Mouse (Mus musculus): ENCODE measurements around the gene Cxcl3. TPM values are rescaled to one million over a fixed set of nuclear protein-coding genes. Genes with fewer than 3 reads are reported as not detected.
A peak's percentile ranks its signal among the peaks of the same experiment; 100 is the strongest.
"Not testable (repeated sequence)": the region's sequence is repeated elsewhere in the genome, so short reads cannot be mapped to it uniquely, and the experiment has no call there.

The Cxcl3 gene
- polyA plus RNA-seq, 2 experiments: 0.63 TPM; not detected in 1

- TF ChIP-seq POLR2A (IDR thresholded peaks at IDR 0.05; ENCODE audit: borderline replicate concordance, extremely low read depth, insufficient read depth, insufficient read length): no peak
- no peaks in the 10 kb centered on the region for H3K36me3 ChIP-seq (ENCODE audit: control insufficient read depth, insufficient read depth, low read length)
- no peaks in the 10 kb centered on the region for H3K27me3 ChIP-seq (ENCODE audit: control insufficient read depth, insufficient read depth, low read length)
- peaks cover 13% of the 10 kb centered on the region for H3K4me1 ChIP-seq (ENCODE audit: control insufficient read depth, insufficient read depth, low read length)
- WGBS: 9% methylated on average over 8 of the region's 8 CpGs
- H3K4me2 ChIP-seq (replicated peaks; ENCODE audit: low read depth, low read length, severe bottlenecking): no peak overlapping the region; the same call in 1 of the 2 replicates
- no peak overlapping the region for H3K27ac ChIP-seq (replicated peaks; ENCODE audit: low read depth, low read length)
- ATAC-seq (ENCODE audit: low FRiP score, low read depth) (peak; percentile 66), DNase-seq (ENCODE audit: low spot score) (peak; percentile 27)
- no peak overlapping the region for H3K4me3 ChIP-seq (replicated peaks; ENCODE audit: low read length)
- H3K9me3 ChIP-seq (ENCODE audit: control insufficient read depth, low read length): no peaks in the 10 kb centered on the region
- no peak overlapping the region for H3K9ac ChIP-seq (ENCODE audit: low read depth, low read length, severe bottlenecking)
Observed at GRCm38 (mm10) chr5:90790074-90790502, 4.2 kb downstream of the Cxcl3 start.

GRCm38 (mm10) chr5:90794195-90794625 is 8.3 kb downstream of the Cxcl3 start, which contains the start of gene Cxcl15:
Gene Cxcl15, plus strand, starts transcription at chr5:90794534.
- Histone ChIP-seq H3K36me3 (ENCODE audit: control insufficient read depth, insufficient read depth, low read length) (no peaks in the 10 kb centered on the region), H3K9me3 (ENCODE audit: control insufficient read depth, low read length) (no peaks in the 10 kb centered on the region), H3K27me3 (ENCODE audit: control insufficient read depth, insufficient read depth, low read length) (no peaks in the 10 kb centered on the region), H3K4me3 (replicated peaks; ENCODE audit: low read length) (no peak within 1 kb of the TSS), H3K4me1 (ENCODE audit: control insufficient read depth, insufficient read depth, low read length) (peaks cover 10% of the 10 kb centered on the region), H3K27ac (replicated peaks; ENCODE audit: low read depth, low read length) (no peak within 1 kb of the TSS), H3K9ac (ENCODE audit: low read depth, low read length, severe bottlenecking) (no peak within 1 kb of the TSS), H3K4me2 (replicated peaks; ENCODE audit: low read depth, low read length, severe bottlenecking) (no peak within 1 kb of the TSS)
- no peak for DNase-seq (ENCODE audit: low spot score)
- WGBS: 56% methylated on average over 5 of the region's 5 CpGs
- TF ChIP-seq POLR2A (IDR thresholded peaks at IDR 0.05; ENCODE audit: borderline replicate concordance, extremely low read depth, insufficient read depth, insufficient read length): no peak
- ATAC-seq (ENCODE audit: low FRiP score, low read depth): no peak

GRCm38 (mm10) chr5:90795392-90795791 is 9.5 kb downstream of the Cxcl3 start:
- H3K36me3 ChIP-seq (ENCODE audit: control insufficient read depth, insufficient read depth, low read length); H3K4me2 ChIP-seq (replicated peaks; ENCODE audit: low read depth, low read length, severe bottlenecking); H3K27ac ChIP-seq (replicated peaks; ENCODE audit: low read depth, low read length); H3K9ac ChIP-seq (ENCODE audit: low read depth, low read length, severe bottlenecking); H3K27me3 ChIP-seq (ENCODE audit: control insufficient read depth, insufficient read depth, low read length); H3K4me1 ChIP-seq (ENCODE audit: control insufficient read depth, insufficient read depth, low read length); ATAC-seq (ENCODE audit: low FRiP score, low read depth); H3K4me3 ChIP-seq (replicated peaks; ENCODE audit: low read length); DNase-seq (ENCODE audit: low spot score); H3K9me3 ChIP-seq (ENCODE audit: control insufficient read depth, low read length): not testable (repeated sequence)
- WGBS: 94% methylated on average over 2 of the region's 2 CpGs

- Histone ChIP-seq H3K4me3 (replicated peaks; ENCODE audit: low read length) (no peak overlapping the region), H3K9me3 (ENCODE audit: control insufficient read depth, low read length) (no peaks in the 10 kb centered on the region), H3K27me3 (ENCODE audit: control insufficient read depth, insufficient read depth, low read length) (no peaks in the 10 kb centered on the region), H3K36me3 (ENCODE audit: control insufficient read depth, insufficient read depth, low read length) (no peaks in the 10 kb centered on the region), H3K4me1 (ENCODE audit: control insufficient read depth, insufficient read depth, low read length) (no peaks in the 10 kb centered on the region), H3K27ac (replicated peaks; ENCODE audit: low read depth, low read length) (no peak overlapping the region), H3K4me2 (replicated peaks; ENCODE audit: low read depth, low read length, severe bottlenecking) (no peak overlapping the region), H3K9ac (ENCODE audit: low read depth, low read length, severe bottlenecking) (no peak overlapping the region)
- ATAC-seq (ENCODE audit: low FRiP score, low read depth) (no peak), DNase-seq (ENCODE audit: low spot score) (no peak)
- no peak for TF ChIP-seq POLR2A (IDR thresholded peaks at IDR 0.05; ENCODE audit: borderline replicate concordance, extremely low read depth, insufficient read depth, insufficient read length)
Observed at GRCm38 (mm10) chr5:90804574-90804973, 18.7 kb downstream of the Cxcl3 start.

GRCm38 (mm10) chr5:90806050-90806449 is 20.1 kb downstream of the Cxcl3 start:
- Histone ChIP-seq H3K9ac (ENCODE audit: low read depth, low read length, severe bottlenecking) (no peak overlapping the region), H3K36me3 (ENCODE audit: control insufficient read depth, insufficient read depth, low read length) (no peaks in the 10 kb centered on the region), H3K4me2 (replicated peaks; ENCODE audit: low read depth, low read length, severe bottlenecking) (no peak overlapping the region), H3K27me3 (ENCODE audit: control insufficient read depth, insufficient read depth, low read length) (no peaks in the 10 kb centered on the region), H3K4me3 (replicated peaks; ENCODE audit: low read length) (no peak overlapping the region), H3K9me3 (ENCODE audit: control insufficient read depth, low read length) (no peaks in the 10 kb centered on the region), H3K4me1 (ENCODE audit: control insufficient read depth, insufficient read depth, low read length) (no peaks in the 10 kb centered on the region), H3K27ac (replicated peaks; ENCODE audit: low read depth, low read length) (no peak overlapping the region)
- peak; percentile 5 for DNase-seq (ENCODE audit: low spot score)
- no peak for TF ChIP-seq POLR2A (IDR thresholded peaks at IDR 0.05; ENCODE audit: borderline replicate concordance, extremely low read depth, insufficient read depth, insufficient read length)
- no peak for ATAC-seq (ENCODE audit: low FRiP score, low read depth)

Data from limb, embryonic 14.5 days (tissue).